Mouse (Mus musculus): ENCODE data around the gene Prr7. TPM values are rescaled to one million over a fixed set of nuclear protein-coding genes. Genes with fewer than 3 reads are reported as not detected.

Prr7 gene
- polyA plus RNA-seq, 1 experiment from 2014 or later: 0.53 TPM

DNA sequence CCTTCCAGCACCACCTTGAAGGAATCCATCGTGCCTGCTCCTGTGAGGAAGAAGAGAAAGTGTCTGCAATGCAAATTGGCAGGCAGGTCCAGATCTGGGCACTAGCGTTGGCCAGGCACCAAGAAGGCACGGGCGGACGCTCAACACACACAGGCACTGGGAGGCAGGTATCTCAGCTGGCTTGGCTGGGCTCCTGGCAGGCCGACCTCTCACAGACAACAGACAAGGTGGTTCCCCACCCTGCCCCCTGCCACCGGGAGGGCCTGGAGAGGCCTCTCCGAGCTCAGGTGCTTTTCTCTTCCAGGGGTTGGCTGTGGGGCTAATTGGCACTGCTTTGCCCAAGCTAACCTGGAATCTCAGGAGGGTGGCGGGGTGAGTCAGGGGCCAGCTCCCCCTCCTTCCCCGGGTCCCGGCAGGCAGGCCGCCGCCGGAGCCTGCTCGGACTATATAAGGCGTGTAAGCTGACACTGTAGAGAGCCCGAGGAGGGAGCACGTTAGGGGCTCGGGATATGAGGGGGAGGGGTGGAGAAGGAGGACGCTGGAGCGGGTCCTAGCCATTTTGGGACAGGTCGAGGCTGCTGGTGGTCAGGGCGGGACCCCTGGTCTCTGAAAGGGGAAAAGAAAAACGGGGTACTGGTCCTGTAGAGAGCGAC lies 48.4 kb downstream of the Prr7 start:
- peak overlapping the region; percentile 91 for H3K4me2 ChIP-seq
- H3K9ac ChIP-seq: peak overlapping the region; percentile 80
- no peaks in the 10 kb centered on the region for H3K9me3 ChIP-seq (ENCODE audit: low read depth, low read length)
- under 1% methylated on average over 25 of the region's 25 CpGs for WGBS
- no peak for TF ChIP-seq CTCF (IDR thresholded peaks at IDR 0.05; ENCODE audit: low read depth)
- peak; percentile 61 for ATAC-seq (ENCODE audit: insufficient read depth)
- H3K27me3 ChIP-seq (ENCODE audit: insufficient read depth, low read length): no peaks in the 10 kb centered on the region
- H3K4me1 ChIP-seq (ENCODE audit: insufficient read depth): peaks cover 21% of the 10 kb centered on the region
- peaks cover 36% of the 10 kb centered on the region for H3K36me3 ChIP-seq (ENCODE audit: insufficient read depth)
- peak overlapping the region; percentile 77 for H3K4me3 ChIP-seq (ENCODE audit: low read depth, low read length)
- DNase-seq: peak; percentile 84
- H3K27ac ChIP-seq (ENCODE audit: low read depth): peak overlapping the region; percentile 88

- peak; percentile 85 for TF ChIP-seq CTCF (IDR thresholded peaks at IDR 0.05; ENCODE audit: low read depth)
- WGBS: under 1% methylated on average over 55 of the region's 55 CpGs
- Histone ChIP-seq H3K27ac (ENCODE audit: low read depth) (peak within 1 kb of the TSS; percentile 88), H3K4me3 (ENCODE audit: low read depth, low read length) (peak within 1 kb of the TSS; percentile 77), H3K9ac (peak within 1 kb of the TSS; percentile 80), H3K27me3 (ENCODE audit: insufficient read depth, low read length) (no peaks in the 10 kb centered on the region), H3K9me3 (ENCODE audit: low read depth, low read length) (no peaks in the 10 kb centered on the region), H3K4me2 (peak within 1 kb of the TSS; percentile 91), H3K4me1 (ENCODE audit: insufficient read depth) (peaks cover 21% of the 10 kb centered on the region), H3K36me3 (ENCODE audit: insufficient read depth) (peaks cover 29% of the 10 kb centered on the region)
- peak; percentile 42 for ATAC-seq (ENCODE audit: insufficient read depth)
- DNase-seq: peak; percentile 94
Observed at GRCm38 (mm10) chr13:55513111-55513748, 49.2 kb downstream of the Prr7 start, which contains the start of gene Pdlim7. TSS of gene Pdlim7 (minus strand) at chr13:55513676.

GRCm38 (mm10) chr13:55513828-55514227 lies 49.8 kb downstream of the Prr7 start:
- Histone ChIP-seq H3K27ac (ENCODE audit: low read depth) (no peak overlapping the region), H3K4me3 (ENCODE audit: low read depth, low read length) (peak overlapping the region; percentile 77; the same call in 1 of the 2 replicates), H3K27me3 (ENCODE audit: insufficient read depth, low read length) (no peaks in the 10 kb centered on the region), H3K4me2 (peak overlapping the region; percentile 91), H3K36me3 (ENCODE audit: insufficient read depth) (peaks cover 23% of the 10 kb centered on the region), H3K9me3 (ENCODE audit: low read depth, low read length) (no peaks in the 10 kb centered on the region), H3K9ac (0 out of 2 replicates have a peak overlapping the region, but pooled peaks have one; percentile 80), H3K4me1 (ENCODE audit: insufficient read depth) (peaks cover 21% of the 10 kb centered on the region)
- 36% methylated on average over 9 of the region's 9 CpGs for WGBS
- no peak for ATAC-seq (ENCODE audit: insufficient read depth)
- DNase-seq: no peak
- TF ChIP-seq CTCF (IDR thresholded peaks at IDR 0.05; ENCODE audit: low read depth): no peak

GRCm38 (mm10) chr13:55516955-55517354 lies 52.9 kb downstream of the Prr7 start:
- Histone ChIP-seq H3K4me3 (ENCODE audit: low read depth, low read length) (no peak overlapping the region), H3K4me1 (ENCODE audit: insufficient read depth) (peaks cover 3% of the 10 kb centered on the region; the same call in 1 of the 2 replicates), H3K27me3 (ENCODE audit: insufficient read depth, low read length) (no peaks in the 10 kb centered on the region), H3K9ac (no peak overlapping the region), H3K27ac (ENCODE audit: low read depth) (no peak overlapping the region), H3K36me3 (ENCODE audit: insufficient read depth) (peaks cover 2% of the 10 kb centered on the region; the same call in 1 of the 2 replicates), H3K4me2 (no peak overlapping the region), H3K9me3 (ENCODE audit: low read depth, low read length) (no peaks in the 10 kb centered on the region)
- no peak for ATAC-seq (ENCODE audit: insufficient read depth)
- WGBS: 8% methylated on average over 5 of the region's 5 CpGs
- peak; percentile 95 for TF ChIP-seq CTCF (IDR thresholded peaks at IDR 0.05; ENCODE audit: low read depth)
- peak; percentile 94 for DNase-seq

DNA sequence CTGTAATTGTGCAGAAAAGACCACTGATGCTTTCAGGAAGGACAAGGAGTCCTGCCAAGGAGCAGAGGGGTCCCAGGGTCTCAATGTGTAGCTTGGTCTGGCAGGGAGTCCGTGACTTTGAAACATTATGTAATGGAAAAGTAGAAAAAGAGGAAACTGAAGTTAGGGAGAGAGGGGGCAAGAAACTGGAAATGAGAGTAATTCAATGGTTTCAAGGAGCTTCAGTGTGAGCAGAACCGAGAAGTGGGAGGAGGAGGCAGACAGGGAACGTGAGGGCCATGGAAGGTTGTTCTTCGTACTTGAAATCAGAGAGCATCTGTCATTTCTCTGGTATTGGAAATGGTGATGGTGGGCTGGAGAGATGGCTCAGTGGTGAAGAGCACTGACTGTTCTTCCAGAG lies 55.5 kb downstream of the Prr7 start:
- Histone ChIP-seq H3K4me2 (no peak overlapping the region), H3K9me3 (ENCODE audit: low read depth, low read length) (no peaks in the 10 kb centered on the region)

DNA sequence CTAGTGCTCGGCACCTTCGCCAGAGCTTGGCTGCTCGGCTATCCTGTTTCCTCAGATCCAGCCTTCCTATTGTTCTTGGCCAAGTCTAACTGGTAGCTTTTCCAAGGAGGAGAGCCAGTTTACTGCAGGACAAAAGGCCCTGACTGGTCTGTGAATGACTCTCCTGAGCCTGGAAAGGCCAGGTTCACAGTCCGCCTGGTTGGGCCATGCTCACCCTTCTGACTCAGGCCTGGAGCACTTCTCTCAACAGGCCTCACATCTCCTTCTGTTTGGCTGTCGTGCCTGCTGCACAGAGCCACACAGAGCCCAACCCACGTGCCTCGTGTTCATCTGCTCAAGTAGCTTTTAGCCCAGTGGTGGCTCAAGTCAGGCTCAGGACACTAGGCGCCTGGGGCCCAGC lies 58.7 kb downstream of the Prr7 start:
- Histone ChIP-seq H3K36me3 (ENCODE audit: insufficient read depth) (no peaks in the 10 kb centered on the region), H3K4me2 (no peak overlapping the region), H3K4me1 (ENCODE audit: insufficient read depth) (no peaks in the 10 kb centered on the region), H3K27ac (ENCODE audit: low read depth) (no peak overlapping the region), H3K9me3 (ENCODE audit: low read depth, low read length) (no peaks in the 10 kb centered on the region), H3K27me3 (ENCODE audit: insufficient read depth, low read length) (no peaks in the 10 kb centered on the region), H3K9ac (0 out of 2 replicates have a peak overlapping the region, but pooled peaks have one; percentile 14), H3K4me3 (ENCODE audit: low read depth, low read length) (no peak overlapping the region)
- TF ChIP-seq CTCF (IDR thresholded peaks at IDR 0.05; ENCODE audit: low read depth): no peak
- no peak for ATAC-seq (ENCODE audit: insufficient read depth)
- 50% methylated on average over 8 of the region's 8 CpGs for WGBS
- DNase-seq: no peak

More for the DNA sequence above, 55.5 kb downstream of the Prr7 start:
- no peaks in the 10 kb centered on the region for H3K4me1 ChIP-seq (ENCODE audit: insufficient read depth)
- TF ChIP-seq CTCF (IDR thresholded peaks at IDR 0.05; ENCODE audit: low read depth): no peak
- DNase-seq: no peak
- no peak overlapping the region for H3K4me3 ChIP-seq (ENCODE audit: low read depth, low read length)
- no peaks in the 10 kb centered on the region for H3K36me3 ChIP-seq (ENCODE audit: insufficient read depth)
- no peak for ATAC-seq (ENCODE audit: insufficient read depth)
- no peak overlapping the region for H3K27ac ChIP-seq (ENCODE audit: low read depth)
- H3K27me3 ChIP-seq (ENCODE audit: insufficient read depth, low read length): no peaks in the 10 kb centered on the region
- WGBS: 73% methylated on average over 4 of the region's 4 CpGs
- H3K9ac ChIP-seq: no peak overlapping the region

Small RNA genes lying within 50 kb of the gene (microRNA-seq; reads per million reads assigned to microRNA genes)
- gene Mir6943 (ENCODE audit: borderline number of aligned reads) (not detected), gene Mir6944 (ENCODE audit: borderline number of aligned reads) (18.5 reads per million, percentile 31 among the genes with 10 or more reads in this experiment), gene Mir6945 (ENCODE audit: borderline number of aligned reads) (1.2 reads per million)

Other genes starting within 250 kb of the Prr7 start
- 546 and 576 TPM in 2 replicates for gene Prelid1, start 143.8 kb upstream of the Prr7 start, polyA plus RNA-seq (2014; fragmentation: Nextera tagmentation; extraction: Ambion mirVana)
- gene Rab24, start 142.3 kb upstream of the Prr7 start, polyA plus RNA-seq (2014; fragmentation: Nextera tagmentation; extraction: Ambion mirVana): 74.1 and 80.9 TPM in 2 replicates
- gene Mxd3, start 134.4 kb upstream of the Prr7 start, polyA plus RNA-seq (2014; fragmentation: Nextera tagmentation; extraction: Ambion mirVana): 45.6 and 46.2 TPM in 2 replicates
- 105 and 106 TPM in 2 replicates for gene Lman2, start 101.5 kb upstream of the Prr7 start, polyA plus RNA-seq (2014; fragmentation: Nextera tagmentation; extraction: Ambion mirVana)
- 0.69 and 1.0 TPM in 2 replicates for gene Rgs14, start 94.5 kb upstream of the Prr7 start, polyA plus RNA-seq (2014; fragmentation: Nextera tagmentation; extraction: Ambion mirVana)
- gene Slc34a1, start 66.1 kb upstream of the Prr7 start, polyA plus RNA-seq (2014; fragmentation: Nextera tagmentation; extraction: Ambion mirVana): not detected in 2 replicates
- gene Pfn3, start 49.0 kb upstream of the Prr7 start, polyA plus RNA-seq (2014; fragmentation: Nextera tagmentation; extraction: Ambion mirVana): not detected in 2 replicates
- gene F12, start 37.5 kb upstream of the Prr7 start, polyA plus RNA-seq (2014; fragmentation: Nextera tagmentation; extraction: Ambion mirVana): not detected in 2 replicates
- 64.3 and 71.0 TPM in 2 replicates for gene Grk6, start 19.2 kb upstream of the Prr7 start, polyA plus RNA-seq (2014; fragmentation: Nextera tagmentation; extraction: Ambion mirVana)
- gene Dbn1, start 23.8 kb downstream of the Prr7 start, polyA plus RNA-seq (2014; fragmentation: Nextera tagmentation; extraction: Ambion mirVana): 135 and 153 TPM in 2 replicates
- 185 and 199 TPM in 2 replicates for gene Pdlim7, start 49.4 kb downstream of the Prr7 start, polyA plus RNA-seq (2014; fragmentation: Nextera tagmentation; extraction: Ambion mirVana)
- 2.0 and 2.6 TPM in 2 replicates for gene Dok3, start 65.0 kb downstream of the Prr7 start, polyA plus RNA-seq (2014; fragmentation: Nextera tagmentation; extraction: Ambion mirVana)
- 74.8 and 75.5 TPM in 2 replicates for gene Ddx41, start 72.4 kb downstream of the Prr7 start, polyA plus RNA-seq (2014; fragmentation: Nextera tagmentation; extraction: Ambion mirVana)
- 33.4 and 38.4 TPM in 2 replicates for gene Fam193b, start 106.9 kb downstream of the Prr7 start, polyA plus RNA-seq (2014; fragmentation: Nextera tagmentation; extraction: Ambion mirVana)
- gene Tmed9, start 109.5 kb downstream of the Prr7 start, polyA plus RNA-seq (2014; fragmentation: Nextera tagmentation; extraction: Ambion mirVana): 69.7 and 76.5 TPM in 2 replicates
- 16.3 and 22.1 TPM in 2 replicates for gene B4galt7, start 135.6 kb downstream of the Prr7 start, polyA plus RNA-seq (2014; fragmentation: Nextera tagmentation; extraction: Ambion mirVana)
- 54.9 and 55.8 TPM in 2 replicates for gene Caml, start 158.7 kb downstream of the Prr7 start, polyA plus RNA-seq (2014; fragmentation: Nextera tagmentation; extraction: Ambion mirVana)
- 38.5 and 43.7 TPM in 2 replicates for gene Ddx46, start 170.8 kb downstream of the Prr7 start, polyA plus RNA-seq (2014; fragmentation: Nextera tagmentation; extraction: Ambion mirVana)
- 79.7 and 84.8 TPM in 2 replicates for gene B230219D22Rik, start 228.9 kb downstream of the Prr7 start, polyA plus RNA-seq (2014; fragmentation: Nextera tagmentation; extraction: Ambion mirVana)